Mouse (Mus musculus): ENCODE measurements at regions not wholly inside any gene's neighbourhood (a gene's known extent, or its start where the extent isn't known, plus 50 kb on each side); places are given as distances from the start of the nearest gene placed in this dataset.

DNA sequence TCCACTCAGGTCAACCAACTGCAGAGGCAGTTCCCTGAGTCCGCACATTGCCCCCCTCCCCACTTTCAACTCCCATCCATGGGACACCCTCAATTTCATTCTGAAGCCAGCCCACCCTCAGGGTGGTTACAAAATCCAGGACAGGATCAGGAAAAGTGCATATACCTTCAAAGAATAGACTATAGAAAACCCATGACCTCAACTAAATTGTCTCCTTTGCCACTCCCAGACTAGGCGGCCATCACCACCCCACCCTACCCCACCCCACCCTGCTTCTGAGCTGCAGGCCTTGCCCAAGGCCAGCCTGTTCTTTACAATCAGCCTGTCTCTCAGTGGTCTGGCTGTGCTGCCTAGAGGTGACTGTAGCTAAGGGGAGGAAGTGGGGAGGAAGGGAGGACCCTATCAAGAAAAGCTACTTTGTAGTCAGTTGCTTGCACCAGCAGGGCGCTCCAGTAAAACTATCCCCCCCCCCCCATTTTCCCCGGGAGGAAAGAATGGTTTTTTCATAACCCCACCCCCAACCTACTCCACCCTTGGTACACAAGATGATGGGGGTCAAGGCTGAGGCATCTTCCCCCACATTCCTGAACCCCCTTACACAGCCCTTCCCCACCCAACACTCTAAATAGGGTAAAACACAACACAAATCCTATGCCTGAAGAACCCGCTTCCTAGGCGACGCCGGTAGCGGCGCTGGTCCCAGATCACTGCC, 490.9 kb downstream of the Prss52 start:
- DNase-seq (ENCODE audit: low read depth), result no peak

DNA sequence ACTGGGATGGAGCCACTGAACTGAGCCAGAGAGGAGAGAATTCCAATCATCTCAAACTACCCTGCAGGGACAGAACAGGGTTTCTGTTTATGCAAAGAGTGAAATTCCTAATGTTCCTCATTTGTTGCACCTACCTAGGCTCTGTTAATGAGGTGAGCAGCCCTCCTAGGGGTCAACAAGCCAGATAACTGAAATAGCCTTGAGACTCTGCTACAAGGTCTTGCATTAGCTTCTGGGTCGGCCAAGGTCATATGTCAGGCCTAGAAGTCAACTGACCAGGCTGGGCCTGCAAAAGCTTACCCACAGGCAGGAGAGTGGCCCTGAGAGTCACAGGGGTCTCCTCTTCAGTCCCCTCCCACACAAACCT, 491.4 kb downstream of the Prss52 start:
- no peak for DNase-seq (ENCODE audit: low read depth)

DNA sequence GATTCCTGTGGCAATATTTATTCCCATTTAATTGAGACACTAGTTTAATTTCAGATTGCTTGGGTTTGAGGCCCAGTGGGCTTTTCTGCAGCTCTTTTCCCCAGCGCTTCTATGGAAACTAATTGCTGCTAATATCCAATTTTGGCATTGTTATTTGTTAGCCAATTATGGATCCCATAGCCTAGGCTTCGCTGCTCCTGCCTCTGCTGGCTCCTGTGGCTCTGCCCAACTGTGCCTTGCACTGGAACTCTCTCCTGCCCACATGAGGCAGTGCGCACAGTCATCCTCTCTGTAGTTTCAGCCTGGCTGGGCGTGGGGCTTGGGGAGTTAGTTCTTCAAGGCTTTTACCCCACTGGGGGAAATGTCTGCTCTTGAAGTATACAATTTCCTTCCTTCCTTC, 491.8 kb downstream of the Prss52 start:
- DNase-seq (ENCODE audit: low read depth), result no peak

DNA sequence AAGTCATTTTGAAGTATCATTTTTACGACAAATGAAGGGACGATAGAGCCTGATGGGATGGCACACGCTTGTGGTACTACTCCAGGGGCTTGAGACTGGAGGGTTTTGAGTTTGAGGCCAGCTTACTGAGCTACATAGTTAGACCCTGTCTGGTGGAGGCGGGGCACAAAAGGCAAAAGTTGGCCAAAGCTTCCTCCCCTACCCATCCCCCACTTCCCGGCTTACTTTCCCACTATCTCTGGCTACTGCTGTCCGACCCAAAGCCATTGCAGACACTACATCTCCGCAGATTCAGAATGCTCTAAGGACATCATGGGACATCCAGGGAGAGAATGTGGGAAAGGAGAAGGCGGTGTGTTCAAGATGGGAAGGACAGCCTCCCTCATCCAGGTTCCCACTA, 493.1 kb downstream of the Prss52 start:
- no peak for DNase-seq (ENCODE audit: low read depth)

All from 416B (cell line).